Mouse (Mus musculus) limb, embryonic 14.5 days (tissue): ENCODE measurements at regions not wholly inside any gene's neighbourhood (a gene's known extent, or its start where the extent isn't known, plus 50 kb on each side); places are given as distances from the start of the nearest gene placed in this dataset.

Experiments used
- ATAC-seq: fragments of 200-750 bp; cut with Nextera tagmentation; 2 replicates; pipeline ENCODE4 v1.8.0; 2017; ENCODE audit warnings: low read depth, moderate number of reproducible peaks, moderate TSS enrichment; ENCODE audit not compliant: low FRiP score
- DNase-seq: peaks from one replicate; pipeline ENCODE4 v3.0.0-alpha.2; 2015; ENCODE audit warnings: low spot score
- H3K27ac ChIP-seq: fragments of 300-500 bp; sonication (generic); replicated peaks from 2 replicates; pipeline ENCODE4 v1.5.1; 2014; ENCODE audit warnings: low read depth, mild to moderate bottlenecking, low read length, moderate library complexity, mixed read lengths
- H3K27me3 ChIP-seq: fragments of 300-500 bp; sonication (generic); 2 replicates; pipeline ENCODE4 v1.6.1; 2014; ENCODE audit warnings: low read length, mixed read lengths; ENCODE audit not compliant: control insufficient read depth, insufficient read depth
- H3K36me3 ChIP-seq: fragments of 300-500 bp; sonication (generic); 2 replicates; pipeline ENCODE4 v1.6.1; 2014; ENCODE audit warnings: mild to moderate bottlenecking, low read length, moderate library complexity, mixed read lengths; ENCODE audit not compliant: control insufficient read depth, insufficient read depth
- H3K4me1 ChIP-seq: fragments of 300-500 bp; sonication (generic); 2 replicates; pipeline ENCODE4 v1.6.1; 2014; ENCODE audit warnings: antibody characterized with exemption, low read length, mixed read lengths; ENCODE audit not compliant: control insufficient read depth, insufficient read depth
- H3K4me2 ChIP-seq: fragments of 300-500 bp; sonication (generic); replicated peaks from 2 replicates; pipeline ENCODE4 v1.6.1; 2014; ENCODE audit warnings: low read depth, mild to moderate bottlenecking, low read length, moderate library complexity; ENCODE audit not compliant: severe bottlenecking
- H3K4me3 ChIP-seq: fragments of 300-500 bp; sonication (generic); replicated peaks from 2 replicates; pipeline ENCODE4 v1.5.1; 2014; ENCODE audit warnings: low read length
- H3K9ac ChIP-seq: fragments of 300-500 bp; sonication (generic); 2 replicates; pipeline ENCODE4 v1.6.1; 2014; ENCODE audit warnings: mild to moderate bottlenecking, low read depth, low read length, moderate library complexity; ENCODE audit not compliant: severe bottlenecking
- H3K9me3 ChIP-seq: fragments of 300-500 bp; sonication (generic); 2 replicates; pipeline ENCODE4 v1.6.1; 2016; ENCODE audit warnings: low read length; ENCODE audit not compliant: control insufficient read depth
- POLR2A ChIP-seq: fragments of 200-500 bp; IDR thresholded peaks from 2 replicates; pipeline ENCODE4 v1.8.0; 2012; ENCODE audit warnings: inconsistent platforms, mild to moderate bottlenecking, moderate library complexity, borderline replicate concordance; ENCODE audit not compliant: insufficient read depth, insufficient read length; ENCODE audit errors: extremely low read depth
- WGBS: fragments of 180-500 bp; shearing (Covaris S2); extraction: QIAGEN DNeasy Blood & Tissue Kit; methylation state at CpG from one replicate; pipeline ENCODE4 v1.1.7; 2014; 5-methylcytosine and 5-hydroxymethylcytosine counted together

DNA sequence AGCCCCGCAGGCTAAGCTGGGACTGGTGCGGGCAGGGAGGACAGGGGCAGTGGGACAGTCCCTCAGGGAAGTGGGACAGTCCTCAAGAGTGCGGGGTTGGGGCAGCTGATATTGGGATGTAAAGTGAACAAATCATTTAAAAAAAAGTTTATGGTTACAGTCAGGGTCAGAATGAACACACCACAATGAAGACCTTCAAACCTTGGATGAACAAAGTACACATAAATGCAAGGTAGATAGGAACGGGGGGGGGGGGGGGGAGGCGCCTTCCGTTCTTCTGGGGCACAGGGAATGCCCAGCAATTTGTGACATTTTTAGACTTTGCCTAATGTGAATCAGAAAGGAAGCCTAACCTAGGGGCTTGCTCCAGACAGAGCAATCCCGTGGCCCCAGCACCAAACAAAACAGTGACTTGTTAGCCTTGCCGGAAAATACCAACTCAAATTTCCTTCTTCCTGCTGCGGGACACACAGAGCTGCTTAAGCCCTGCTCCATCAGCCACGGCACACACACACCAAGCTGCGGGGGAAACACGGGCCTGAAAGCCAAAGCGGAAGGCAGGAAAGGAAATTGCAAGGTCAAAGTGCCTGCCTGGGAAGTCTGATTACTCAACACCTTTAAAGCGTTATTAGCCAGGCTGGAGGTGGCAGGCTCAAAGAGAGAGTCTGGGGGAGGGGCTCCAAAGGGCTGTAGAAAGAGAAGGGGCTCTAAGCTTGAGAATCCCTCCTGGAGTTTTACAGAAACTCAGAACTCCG is 309.6 kb upstream of the Jarid2 start:
- no peaks in the 10 kb centered on the region for H3K27me3 ChIP-seq
- no peaks in the 10 kb centered on the region for H3K36me3 ChIP-seq
- no peak overlapping the region for H3K27ac ChIP-seq
- H3K4me3 ChIP-seq = no peak overlapping the region
- H3K4me1 ChIP-seq = peaks cover 33% of the 10 kb centered on the region
- DNase-seq (peak; percentile 38), ATAC-seq (no peak; the same call in 1 of the 2 replicates)
- H3K9me3 ChIP-seq = no peaks in the 10 kb centered on the region
- WGBS = 11% methylated on average over 15 of the region's 15 CpGs
- no peak for TF ChIP-seq POLR2A
- peak overlapping the region; percentile 34 for H3K4me2 ChIP-seq
- peak overlapping the region; percentile 3; the same call in 1 of the 2 replicates for H3K9ac ChIP-seq

- peak overlapping the region; percentile 3; the same call in 1 of the 2 replicates for H3K9ac ChIP-seq
- WGBS = 7% methylated on average over 6 of the region's 6 CpGs
- no peaks in the 10 kb centered on the region for H3K27me3 ChIP-seq
- H3K4me2 ChIP-seq = peak overlapping the region; percentile 34
- no peak overlapping the region for H3K4me3 ChIP-seq
- DNase-seq = no peak
- no peaks in the 10 kb centered on the region for H3K36me3 ChIP-seq
- no peak overlapping the region for H3K27ac ChIP-seq
- TF ChIP-seq POLR2A = no peak
- H3K4me1 ChIP-seq = peaks cover 33% of the 10 kb centered on the region
- 0 out of 2 replicates have a peak, but pooled peaks have one; percentile 26 for ATAC-seq
- H3K9me3 ChIP-seq = no peaks in the 10 kb centered on the region
Observed at GRCm38 (mm10) chr13:44420227-44420592, 309.1 kb upstream of the Jarid2 start.

DNA sequence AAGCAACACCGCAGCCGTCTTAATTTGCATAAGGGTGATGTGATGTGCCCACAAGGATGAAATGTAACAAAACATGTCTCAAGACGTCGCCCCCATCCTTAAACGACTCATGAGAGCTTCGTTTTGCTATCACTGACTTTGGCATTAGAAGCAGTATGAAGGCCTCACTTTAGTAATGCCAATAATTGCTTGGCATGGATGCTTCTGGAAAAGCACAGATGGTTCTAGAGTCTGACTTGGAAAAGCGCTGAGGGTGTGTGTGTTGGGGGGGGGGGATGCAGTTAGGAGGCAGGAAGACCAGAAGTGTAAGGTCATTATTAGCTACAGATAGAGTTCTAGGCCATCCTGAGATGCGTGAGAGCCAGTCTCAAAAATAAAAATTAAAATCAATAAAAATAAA is 308.3 kb upstream of the Jarid2 start:
- ATAC-seq (no peak), DNase-seq (no peak)
- no peaks in the 10 kb centered on the region for H3K27me3 ChIP-seq
- 89% methylated on average over 8 of the region's 8 CpGs for WGBS
- H3K4me2 ChIP-seq = no peak overlapping the region
- H3K4me3 ChIP-seq = no peak overlapping the region
- H3K27ac ChIP-seq = no peak overlapping the region
- TF ChIP-seq POLR2A = no peak
- no peaks in the 10 kb centered on the region for H3K9me3 ChIP-seq
- H3K4me1 ChIP-seq = peaks cover 33% of the 10 kb centered on the region
- no peaks in the 10 kb centered on the region for H3K36me3 ChIP-seq
- H3K9ac ChIP-seq = no peak overlapping the region

- no peak overlapping the region for H3K27ac ChIP-seq
- no peaks in the 10 kb centered on the region for H3K27me3 ChIP-seq
- WGBS = 73% methylated on average over 3 of the region's 3 CpGs
- TF ChIP-seq POLR2A = no peak
- H3K4me3 ChIP-seq = no peak overlapping the region
- peaks cover 33% of the 10 kb centered on the region for H3K4me1 ChIP-seq
- H3K4me2 ChIP-seq = no peak overlapping the region
- no peak overlapping the region for H3K9ac ChIP-seq
- ATAC-seq (no peak), DNase-seq (no peak)
- H3K36me3 ChIP-seq = no peaks in the 10 kb centered on the region
- H3K9me3 ChIP-seq = no peaks in the 10 kb centered on the region
Observed at GRCm38 (mm10) chr13:44421426-44421825, 307.8 kb upstream of the Jarid2 start.

- H3K4me3 ChIP-seq = no peak overlapping the region
- TF ChIP-seq POLR2A = no peak
- no peaks in the 10 kb centered on the region for H3K36me3 ChIP-seq
- ATAC-seq = no peak
- no peaks in the 10 kb centered on the region for H3K9me3 ChIP-seq
- no peak overlapping the region for H3K27ac ChIP-seq
- H3K4me2 ChIP-seq = no peak overlapping the region
- H3K9ac ChIP-seq = no peak overlapping the region
- 80% methylated on average over 5 of the region's 5 CpGs for WGBS
- no peak for DNase-seq
- peaks cover 30% of the 10 kb centered on the region for H3K4me1 ChIP-seq
- no peaks in the 10 kb centered on the region for H3K27me3 ChIP-seq
Observed at GRCm38 (mm10) chr13:44421922-44422321, 307.4 kb upstream of the Jarid2 start.
